Mouse (Mus musculus) C2C12 (cell line): ENCODE measurements at regions not wholly inside any gene's neighbourhood (a gene's known extent, or its start where the extent isn't known, plus 50 kb on each side); places are given as distances from the start of the nearest gene placed in this dataset.

Experiments used
- H3K27me3 ChIP-seq: one replicate; pipeline ENCODE4 v1.6.1; 2011; ENCODE audit not compliant: control insufficient read depth, insufficient read depth, insufficient read length
- H3K36me3 ChIP-seq: one replicate; pipeline ENCODE4 v1.6.1; 2011; ENCODE audit not compliant: control insufficient read depth, insufficient read depth
- H3K4me3 ChIP-seq: one replicate; pipeline ENCODE4 v1.5.1; 2011; ENCODE audit warnings: mild to moderate bottlenecking, control low read depth; ENCODE audit not compliant: poor library complexity, insufficient read depth, severe bottlenecking
- H3K79me2 ChIP-seq: one replicate; pipeline ENCODE4 v1.6.1; 2011; ENCODE audit not compliant: control insufficient read depth, insufficient read depth
- H3K79me3 ChIP-seq: one replicate; pipeline ENCODE4 v1.6.1; 2011; ENCODE audit warnings: low read depth, control low read depth
- H3ac ChIP-seq: one replicate; pipeline ENCODE3; 2011; ENCODE audit warnings: low read depth; ENCODE audit not compliant: control insufficient read depth, insufficient read length
- CEBPB ChIP-seq: IDR thresholded peaks from one replicate; pipeline ENCODE4 v1.6.1; 2011; ENCODE audit warnings: low read depth, mild to moderate bottlenecking, control low read depth, moderate library complexity
- CTCF ChIP-seq: IDR thresholded peaks from one replicate; pipeline ENCODE4 v1.5.1; 2011; ENCODE audit not compliant: control insufficient read depth, insufficient read depth, insufficient read length
- FOSL1 ChIP-seq: IDR thresholded peaks from one replicate; pipeline ENCODE4 v1.8.0; 2011; ENCODE audit warnings: mild to moderate bottlenecking, low read length; ENCODE audit not compliant: poor library complexity, insufficient read depth, severe bottlenecking
- MAX ChIP-seq: IDR thresholded peaks from one replicate; pipeline ENCODE4 v1.6.1; 2011; ENCODE audit warnings: mild to moderate bottlenecking, control low read depth
- MYOD1 ChIP-seq: IDR thresholded peaks from one replicate; pipeline ENCODE4 v1.6.1; 2011; ENCODE audit warnings: low read depth; ENCODE audit not compliant: control insufficient read depth, insufficient read length
- MYOG ChIP-seq: IDR thresholded peaks from one replicate; pipeline ENCODE4 v1.6.1; 2011; ENCODE audit not compliant: control insufficient read depth, insufficient read length; ENCODE audit errors: extremely low read depth
- USF1 ChIP-seq: IDR thresholded peaks from one replicate; pipeline ENCODE4 v1.6.1; 2011; ENCODE audit warnings: low read depth, mild to moderate bottlenecking, control low read depth, moderate library complexity

DNA sequence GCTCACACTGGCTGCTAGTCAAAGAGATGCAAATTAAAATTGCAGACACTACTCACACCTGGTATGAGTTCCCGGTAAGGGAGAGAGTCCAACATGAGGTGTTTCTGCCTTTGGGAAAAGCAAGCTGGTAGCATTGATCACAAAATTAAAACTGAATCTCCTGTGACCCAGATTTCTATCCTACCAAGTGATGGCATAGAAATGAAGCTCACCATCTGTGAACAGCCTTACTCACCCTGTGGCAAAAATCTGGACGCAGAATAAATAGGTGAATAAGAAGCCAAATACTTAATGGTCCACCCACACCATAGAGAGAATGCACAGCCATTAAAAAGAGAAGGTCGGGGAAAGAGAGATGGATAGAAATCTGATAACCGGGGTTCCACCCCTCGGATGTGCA, 169.4 kb upstream of the Castor2 start:
- Histone ChIP-seq H3K79me3 (no peaks in the 10 kb centered on the region), H3ac (no peak overlapping the region), H3K27me3 (no peaks in the 10 kb centered on the region), H3K79me2 (no peaks in the 10 kb centered on the region), H3K36me3 (no peaks in the 10 kb centered on the region), H3K4me3 (no peak overlapping the region)
- TF ChIP-seq FOSL1: no peak
- no peak for TF ChIP-seq MAX

DNA sequence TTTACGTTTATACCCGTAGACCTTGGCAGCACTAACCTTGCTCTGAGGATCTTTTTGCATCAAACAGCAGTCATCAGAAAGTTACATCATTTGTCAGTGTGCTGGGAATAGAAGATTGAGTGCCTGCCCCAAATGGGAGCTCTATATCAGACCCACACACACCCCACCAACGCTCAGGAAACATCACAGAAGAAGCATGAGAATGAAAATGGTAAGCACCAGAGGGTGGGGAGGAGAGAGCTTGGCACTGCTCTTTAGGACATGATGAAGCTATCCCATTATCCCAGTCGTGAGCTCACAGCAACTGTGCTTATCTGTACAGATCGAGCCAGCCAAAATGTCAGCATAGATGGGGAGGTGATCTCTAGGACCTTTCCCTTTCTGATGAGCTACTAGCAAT, 172.5 kb upstream of the Castor2 start:
- Histone ChIP-seq H3K27me3 (no peaks in the 10 kb centered on the region), H3K79me3 (no peaks in the 10 kb centered on the region), H3ac (no peak overlapping the region), H3K79me2 (no peaks in the 10 kb centered on the region), H3K4me3 (no peak overlapping the region), H3K36me3 (no peaks in the 10 kb centered on the region)
- TF ChIP-seq MAX: no peak
- no peak for TF ChIP-seq FOSL1

DNA sequence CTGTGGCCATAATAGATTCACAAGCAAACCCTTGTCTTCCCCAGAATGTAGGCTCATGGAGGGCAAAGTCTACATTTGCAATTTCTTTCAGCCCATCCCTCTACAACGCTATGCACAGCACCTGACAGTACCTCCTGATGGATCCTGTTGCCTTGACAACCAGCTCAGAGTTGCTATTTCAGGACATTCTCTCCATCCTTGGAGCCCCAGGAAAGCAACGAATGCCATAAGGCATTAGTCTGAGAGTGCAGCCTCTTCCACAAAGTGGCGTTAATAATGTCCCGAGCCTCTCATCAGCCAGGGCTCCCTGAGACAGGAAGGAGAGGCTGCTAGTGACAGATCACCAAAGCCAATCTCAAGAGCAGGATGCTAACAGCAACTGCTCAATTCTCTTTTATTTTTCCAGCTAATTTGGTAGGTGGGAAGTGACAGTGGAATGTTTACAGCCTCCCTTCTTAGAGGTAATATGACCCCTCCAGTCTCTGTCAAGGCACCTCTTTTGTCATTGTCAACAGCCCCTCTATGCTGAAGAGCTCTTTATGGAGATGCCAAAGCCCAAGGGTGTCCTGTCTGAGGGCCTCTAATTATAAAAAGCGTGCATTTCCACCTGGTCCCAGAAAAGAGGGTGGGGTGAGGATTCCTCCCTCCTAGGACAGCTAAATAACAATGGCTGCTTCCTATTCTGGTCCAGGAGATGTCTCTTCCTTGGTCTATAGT, 174.2 kb upstream of the Castor2 start:
- Histone ChIP-seq H3K79me2 (no peaks in the 10 kb centered on the region), H3K36me3 (no peaks in the 10 kb centered on the region), H3K79me3 (no peaks in the 10 kb centered on the region), H3K4me3 (no peak overlapping the region), H3ac (no peak overlapping the region), H3K27me3 (no peaks in the 10 kb centered on the region)
- TF ChIP-seq USF1 (no peak), CEBPB (no peak), MAX (no peak), MYOD1 (no peak), MYOG (no peak), CTCF (no peak), FOSL1 (no peak)

DNA sequence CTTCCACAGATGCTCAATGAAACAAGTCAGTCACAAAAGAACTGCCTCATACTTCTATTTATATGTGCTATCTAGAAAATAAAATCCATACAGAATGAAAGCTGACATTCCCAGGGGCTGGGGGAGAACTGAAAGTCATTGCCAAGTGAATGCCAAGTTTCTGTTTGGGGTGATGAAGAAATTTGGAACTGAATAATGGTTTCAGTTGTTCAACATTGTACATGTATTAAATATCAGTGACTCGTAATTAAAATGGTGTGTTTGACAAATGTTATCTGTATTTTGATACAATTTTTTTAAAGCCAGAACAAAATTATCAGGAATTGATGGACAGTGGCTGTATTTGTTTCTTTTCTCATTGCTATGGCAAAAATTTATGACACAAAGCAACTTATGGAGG, 177.3 kb upstream of the Castor2 start:
- H3K4me3 ChIP-seq: no peak overlapping the region
- no peaks in the 10 kb centered on the region for H3K36me3 ChIP-seq
- no peaks in the 10 kb centered on the region for H3K27me3 ChIP-seq
- no peak overlapping the region for H3ac ChIP-seq
- H3K79me2 ChIP-seq: no peaks in the 10 kb centered on the region
- TF ChIP-seq MYOG: no peak
- no peak for TF ChIP-seq MAX
- TF ChIP-seq MYOD1: no peak
- TF ChIP-seq USF1: no peak
- no peaks in the 10 kb centered on the region for H3K79me3 ChIP-seq

DNA sequence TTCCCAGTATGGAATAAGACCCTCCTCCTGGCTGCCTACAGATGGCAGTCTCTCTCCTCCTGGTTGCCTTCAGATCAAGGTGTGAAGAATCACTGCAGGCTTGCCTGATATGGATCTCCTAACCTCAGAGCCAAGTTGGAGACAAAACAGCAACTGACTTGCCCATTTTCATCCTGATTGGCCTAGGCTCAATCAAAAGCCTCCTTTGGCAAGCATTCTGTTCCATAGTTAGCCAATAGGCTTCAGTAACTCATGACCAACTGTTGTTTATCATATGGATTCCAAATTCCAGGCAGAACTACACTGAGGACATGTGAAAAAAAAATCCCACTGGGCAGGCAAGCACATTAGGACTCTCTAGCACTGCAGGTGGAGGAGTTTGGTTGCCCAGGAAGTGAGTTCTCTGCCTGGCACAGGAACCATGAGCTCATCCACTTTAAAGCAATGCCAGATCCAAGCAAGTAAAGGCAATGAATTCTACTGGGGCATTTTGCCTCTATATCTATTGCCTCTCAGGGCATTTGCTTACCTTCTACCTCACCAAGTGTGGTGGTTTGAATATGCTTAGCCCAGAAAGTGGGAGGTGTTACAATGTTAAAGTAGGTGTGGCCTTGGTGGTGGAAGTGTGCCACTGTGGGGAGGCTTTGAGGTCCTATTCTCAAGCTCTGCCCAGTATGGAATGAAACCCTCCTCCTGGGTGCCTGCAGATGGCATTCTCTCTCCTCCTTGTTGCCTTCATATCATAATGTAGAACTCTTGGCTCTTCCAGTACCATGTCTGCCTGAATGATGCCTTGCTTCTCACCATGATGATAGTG, 183.6 kb upstream of the Castor2 start:
- H3K4me3 ChIP-seq: no peak overlapping the region
- H3ac ChIP-seq: no peak overlapping the region
- H3K79me3 ChIP-seq: no peaks in the 10 kb centered on the region
- no peaks in the 10 kb centered on the region for H3K27me3 ChIP-seq
- no peak for TF ChIP-seq MAX
- no peak for TF ChIP-seq FOSL1
- no peak for TF ChIP-seq MYOD1
- no peak for TF ChIP-seq CTCF
- no peak for TF ChIP-seq CEBPB
- TF ChIP-seq MYOG: no peak
- TF ChIP-seq USF1: no peak
- no peaks in the 10 kb centered on the region for H3K79me2 ChIP-seq
- H3K36me3 ChIP-seq: no peaks in the 10 kb centered on the region

DNA sequence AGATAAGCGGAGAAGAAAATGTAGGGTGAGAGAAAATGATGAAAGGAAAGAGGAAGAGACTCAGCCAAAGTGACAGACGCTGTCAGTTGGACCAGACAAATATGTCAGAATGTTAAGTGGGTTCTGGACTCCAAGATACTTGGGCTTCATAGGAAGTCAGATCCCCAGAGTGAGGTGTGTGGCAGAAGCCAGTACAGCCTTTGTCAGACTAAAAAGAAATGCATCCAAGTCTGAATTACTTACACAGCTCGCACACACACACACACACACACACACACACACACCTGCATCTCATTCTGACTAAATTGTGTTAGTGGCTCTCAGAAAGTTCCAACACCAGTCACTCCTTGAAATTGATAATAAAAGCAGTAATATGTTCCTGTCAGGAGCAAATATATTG, 192.1 kb upstream of the Castor2 start:
- Histone ChIP-seq H3K79me3 (no peaks in the 10 kb centered on the region), H3ac (no peak overlapping the region), H3K79me2 (no peaks in the 10 kb centered on the region), H3K4me3 (no peak overlapping the region), H3K27me3 (no peaks in the 10 kb centered on the region), H3K36me3 (no peaks in the 10 kb centered on the region)
- no peak for TF ChIP-seq CTCF
- no peak for TF ChIP-seq MYOG
- no peak for TF ChIP-seq FOSL1
- TF ChIP-seq MAX: no peak
- TF ChIP-seq CEBPB: no peak
- TF ChIP-seq USF1: no peak
